Mouse (Mus musculus) CH12.LX (cell line): ENCODE measurements around the gene Stx8. TPM values are rescaled to one million over a fixed set of nuclear protein-coding genes. Genes with fewer than 3 reads are reported as not detected.

Experiments
- DNase-seq: peaks from one replicate; pipeline ENCODE4 v3.0.0-alpha.2; 2013; ENCODE audit errors: extremely low read depth
- H3K27ac ChIP-seq: 2 replicates; pipeline ENCODE4 v1.5.1; 2012; ENCODE audit warnings: low read depth, mild to moderate bottlenecking, control low read depth, moderate library complexity; ENCODE audit not compliant: insufficient read depth
- H3K27me3 ChIP-seq: replicated peaks from 2 replicates; pipeline ENCODE3; 2012; ENCODE audit warnings: inconsistent platforms
- H3K36me3 ChIP-seq, 2 experiments: replicated peaks in 1 of 2; 2 replicates each; pipeline versions ENCODE3 to v1.6.1; 2012; ENCODE audit warnings: inconsistent platforms in 1 of 2, low read length in 1 of 2, mild to moderate bottlenecking in 1 of 2, mixed read lengths in 1 of 2, moderate library complexity in 1 of 2; ENCODE audit not compliant: control insufficient read depth in 1 of 2, insufficient read depth in 1 of 2
- H3K4me1 ChIP-seq, 2 experiments: 2 replicates each; pipeline ENCODE4 v1.6.1; 2012; ENCODE audit warnings: inconsistent platforms in 1 of 2, moderate library complexity in 1 of 2; ENCODE audit not compliant: insufficient read depth in 2 of 2, control insufficient read depth in 1 of 2
- H3K4me2 ChIP-seq: 2 replicates; pipeline ENCODE4 v1.6.1; 2012; ENCODE audit warnings: low read depth, mild to moderate bottlenecking, control low read depth; ENCODE audit not compliant: poor library complexity, insufficient read depth, severe bottlenecking
- H3K4me3 ChIP-seq, 3 experiments: fragments of 150-350 bp in 1 of 3; sonication (generic) in 1 of 3; replicated peaks in 1 of 3; 2 replicates each; pipeline versions ENCODE3 to v1.5.1; 2011 to 2012; ENCODE audit warnings: low read depth in 2 of 3, low read length in 2 of 3, mild to moderate bottlenecking in 2 of 3, moderate library complexity in 2 of 3, control low read depth in 1 of 3, improper control_type of control experiment in 1 of 3, inconsistent platforms in 1 of 3, mixed read lengths in 1 of 3; ENCODE audit not compliant: poor library complexity in 1 of 3
- H3K79me2 ChIP-seq: replicated peaks from 2 replicates; pipeline ENCODE4 v1.6.1; 2012; ENCODE audit warnings: mild to moderate bottlenecking, moderate library complexity; ENCODE audit not compliant: control insufficient read depth, poor library complexity, insufficient read depth, severe bottlenecking; ENCODE audit errors: extremely low read depth
- H3K9ac ChIP-seq: 2 replicates; pipeline ENCODE4 v1.6.1; 2012; ENCODE audit warnings: low read depth, mild to moderate bottlenecking, control low read depth, moderate library complexity; ENCODE audit not compliant: insufficient read depth
- H3K9me3 ChIP-seq: replicated peaks from 2 replicates; pipeline ENCODE3; 2012; ENCODE audit warnings: low read length, inconsistent platforms, mixed read lengths
- BHLHE40 ChIP-seq: IDR thresholded peaks from 2 replicates; pipeline ENCODE4 v1.6.1; 2011; ENCODE audit warnings: mild to moderate bottlenecking, low read depth, low read length, improper control_type of control experiment
- CHD1 ChIP-seq: IDR thresholded peaks from 2 replicates; pipeline ENCODE4 v1.6.1; 2012; ENCODE audit warnings: low read depth, low read length, improper control_type of control experiment, inconsistent platforms
- CHD2 ChIP-seq: IDR thresholded peaks from 2 replicates; pipeline ENCODE4 v1.6.1; 2011; ENCODE audit warnings: low read length, improper control_type of control experiment
- ELF1 ChIP-seq: IDR thresholded peaks from 2 replicates; pipeline ENCODE4 v1.6.1; 2014; ENCODE audit warnings: low read depth, mild to moderate bottlenecking, inconsistent platforms, low read length, improper control_type of control experiment
- ETS1 ChIP-seq: conservative IDR thresholded peaks from 2 replicates; pipeline ENCODE4 v1.6.1; 2012; ENCODE audit warnings: low read depth, mild to moderate bottlenecking, inconsistent platforms, low read length, improper control_type of control experiment, moderate library complexity
- IRF4 ChIP-seq: IDR thresholded peaks from 2 replicates; pipeline ENCODE4 v1.6.1; 2014; ENCODE audit warnings: low read depth, mild to moderate bottlenecking, inconsistent platforms, low read length, improper control_type of control experiment
- JUN ChIP-seq: IDR thresholded peaks from 2 replicates; pipeline ENCODE4 v1.6.1; 2011; ENCODE audit warnings: low read depth, mild to moderate bottlenecking, low read length, improper control_type of control experiment, moderate library complexity; ENCODE audit not compliant: insufficient read depth
- JUND ChIP-seq: conservative IDR thresholded peaks from 2 replicates; pipeline ENCODE4 v1.6.1; 2011; ENCODE audit warnings: low read depth, low read length, improper control_type of control experiment
- KAT2A ChIP-seq: IDR thresholded peaks from 2 replicates; pipeline ENCODE4 v1.6.1; 2012; ENCODE audit warnings: low read length, improper control_type of control experiment, inconsistent platforms; ENCODE audit not compliant: insufficient replicate concordance
- MAX ChIP-seq: IDR thresholded peaks from 2 replicates; pipeline ENCODE4 v1.6.1; 2011; ENCODE audit warnings: low read length, improper control_type of control experiment
- MEF2A ChIP-seq: IDR thresholded peaks from 2 replicates; pipeline ENCODE4 v1.6.1; 2014; ENCODE audit warnings: low read depth, mild to moderate bottlenecking, inconsistent platforms, low read length, improper control_type of control experiment, borderline replicate concordance
- MYC ChIP-seq: IDR thresholded peaks from 2 replicates; pipeline ENCODE4 v1.6.1; 2011; ENCODE audit warnings: low read depth, mild to moderate bottlenecking, improper control_type of control experiment, low read length
- PAX5 ChIP-seq: IDR thresholded peaks from 2 replicates; pipeline ENCODE4 v1.6.1; 2012; ENCODE audit warnings: low read length, inconsistent platforms, mixed read lengths
- POLR2A ChIP-seq: IDR thresholded peaks from 2 replicates; pipeline ENCODE4 v1.6.1; 2011; ENCODE audit warnings: low read depth, mild to moderate bottlenecking, improper control_type of control experiment, low read length
- RAD21 ChIP-seq: IDR thresholded peaks from 2 replicates; pipeline ENCODE4 v1.6.1; 2011; ENCODE audit warnings: low read depth, mild to moderate bottlenecking, low read length, improper control_type of control experiment, moderate library complexity
- RCOR1 ChIP-seq: conservative IDR thresholded peaks from 2 replicates; pipeline ENCODE4 v1.6.1; 2012; ENCODE audit warnings: low read depth, mild to moderate bottlenecking, inconsistent platforms, low read length, improper control_type of control experiment
- SIN3A ChIP-seq: IDR thresholded peaks from 2 replicates; pipeline ENCODE4 v1.6.1; 2012; ENCODE audit warnings: low read length, improper control_type of control experiment, inconsistent platforms
- SMC3 ChIP-seq: IDR thresholded peaks from 2 replicates; pipeline ENCODE4 v1.6.1; 2011; ENCODE audit warnings: low read depth, low read length, improper control_type of control experiment
- TBP ChIP-seq: conservative IDR thresholded peaks from 2 replicates; pipeline ENCODE4 v1.6.1; 2011; ENCODE audit warnings: low read depth, low read length, improper control_type of control experiment
- TCF12 ChIP-seq: IDR thresholded peaks from 2 replicates; pipeline ENCODE4 v1.6.1; 2014; ENCODE audit warnings: low read depth, mild to moderate bottlenecking, inconsistent platforms, low read length, improper control_type of control experiment
- UBTF ChIP-seq: IDR thresholded peaks from 2 replicates; pipeline ENCODE4 v1.6.1; 2012; ENCODE audit warnings: low read depth, mild to moderate bottlenecking, inconsistent platforms, low read length, improper control_type of control experiment, moderate library complexity
- USF2 ChIP-seq: conservative IDR thresholded peaks from 2 replicates; pipeline ENCODE4 v1.6.1; 2011; ENCODE audit warnings: low read depth, low read length, improper control_type of control experiment
- ZKSCAN1 ChIP-seq: IDR thresholded peaks from 2 replicates; pipeline ENCODE4 v1.6.1; 2012; ENCODE audit warnings: low read depth, inconsistent platforms, low read length, improper control_type of control experiment, borderline replicate concordance
- ZMIZ1 ChIP-seq: IDR thresholded peaks from 2 replicates; pipeline ENCODE4 v1.6.1; 2012; ENCODE audit warnings: low read depth, mild to moderate bottlenecking, inconsistent platforms, low read length, improper control_type of control experiment
- ZNF384 ChIP-seq: IDR thresholded peaks from 2 replicates; pipeline ENCODE4 v1.6.1; 2012; ENCODE audit warnings: low read depth, low read length, improper control_type of control experiment, inconsistent platforms
- dilution Hi-C: fragments of 300-500 bp; cut with MboI; formaldehyde crosslinking; loops from 2 replicates; pipeline ENCODE4 v1.14.3; 2020; ENCODE audit warnings: low sequenced_read_pairs; ENCODE audit not compliant: extremely low pct_unique_long_range_greater_than_20kb, extremely low pct_ligation_motif_present
- in situ Hi-C: fragments of 300-500 bp; cut with MboI; formaldehyde crosslinking; loops from 3 replicates; pipeline ENCODE4 v1.14.3; 2019; ENCODE audit warnings: low sequenced_read_pairs, low pct_ligation_motif_present, low pct_unique_long_range_greater_than_20kb, mixed read lengths
- polyA plus RNA-seq: library from polyadenylated mRNA; unstranded; fragments of >175 nt; gene quantifications from 2 replicates; pipeline ENCODE4 v1.2.1, GENCODE M21; 2012; ENCODE audit warnings: low read depth; ENCODE audit not compliant: insufficient read length
- total RNA-seq, 2 experiments: library from RNA; depleted of rRNA; stranded (reverse); fragments of 300-350 nt in 1 of 2; fragments of >200 nt in 1 of 2; gene quantifications; 2 replicates each; pipeline ENCODE4 v1.2.3; 2012 to 2014

Gene Stx8
- total and polyA plus RNA-seq, 3 experiments: 31.8 to 57.9 (median 35.2) TPM

- Histone ChIP-seq H3K4me1 (peaks cover 5 to 33% of the 10 kb centered on the region in 2 experiments; a peak in 3 of 4 replicates), H3K79me2 (no peaks in the 10 kb centered on the region), H3K27me3 (no peaks in the 10 kb centered on the region), H3K9ac (no peak overlapping the region), H3K9me3 (no peaks in the 10 kb centered on the region), H3K4me2 (no peak overlapping the region), H3K36me3 (peaks cover 0 to 16% of the 10 kb centered on the region in 2 experiments), H3K4me3 (no peak overlapping the region), H3K27ac (no peak overlapping the region)
- in situ Hi-C loops: no loop called here
- DNase-seq: no peak
- no peak for TF ChIP-seq CHD2
- TF ChIP-seq UBTF: no peak
- TF ChIP-seq ELF1: no peak
- TF ChIP-seq SMC3: no peak
- no peak for TF ChIP-seq PAX5
- TF ChIP-seq ZMIZ1: no peak
- TF ChIP-seq RAD21: no peak
- no peak for TF ChIP-seq ETS1
- TF ChIP-seq ZNF384: no peak
- no peak for TF ChIP-seq TBP
- no peak for TF ChIP-seq CHD1
- no peak for TF ChIP-seq USF2
- no peak for TF ChIP-seq TCF12
- no peak for TF ChIP-seq IRF4
- TF ChIP-seq BHLHE40: no peak
- dilution Hi-C loops: no loop called here
These were observed 155.7 kb downstream of the Stx8 start for GRCm38 (mm10) chr11:68121660-68122059.

- dilution Hi-C loops: no loop called here
- no peak for TF ChIP-seq ELF1
- Histone ChIP-seq H3K9ac (no peak overlapping the region), H3K4me1 (peaks cover 0 to 9% of the 10 kb centered on the region in 2 experiments; a peak in 2 of 4 replicates), H3K79me2 (no peaks in the 10 kb centered on the region), H3K27ac (no peak overlapping the region), H3K9me3 (no peaks in the 10 kb centered on the region), H3K4me2 (no peak overlapping the region), H3K36me3 (peaks cover 0 to 18% of the 10 kb centered on the region in 2 experiments), H3K4me3 (no peak overlapping the region), H3K27me3 (no peaks in the 10 kb centered on the region)
- in situ Hi-C loops: no loop called here
- no peak for DNase-seq
These were observed 160.1 kb downstream of the Stx8 start for GRCm38 (mm10) chr11:68126071-68126470.

GRCm38 (mm10) chr11:68134494-68134893, 168.5 kb downstream of the Stx8 start:
- dilution Hi-C loops: no loop called here
- Histone ChIP-seq H3K9ac (no peak overlapping the region), H3K9me3 (no peaks in the 10 kb centered on the region), H3K27ac (no peak overlapping the region), H3K4me2 (no peak overlapping the region), H3K4me3 (no peak overlapping the region)
- DNase-seq: no peak
- no peak for TF ChIP-seq ZNF384
- TF ChIP-seq MAX: no peak
- no peak for TF ChIP-seq SIN3A
- no peak for TF ChIP-seq ELF1
- no peak for TF ChIP-seq ZKSCAN1
- no peak for TF ChIP-seq BHLHE40
- TF ChIP-seq JUND: no peak
- TF ChIP-seq KAT2A: no peak
- no peak for TF ChIP-seq MYC
- TF ChIP-seq TBP: no peak
- TF ChIP-seq MEF2A: no peak
- TF ChIP-seq RCOR1: no peak
- no peak for TF ChIP-seq POLR2A
- no peak for TF ChIP-seq IRF4
- no peak for TF ChIP-seq JUN
- TF ChIP-seq, all 38 proteins: peak for 0
- no peaks in the 10 kb centered on the region for H3K79me2 ChIP-seq
- peaks cover 0 to 25% of the 10 kb centered on the region in 2 experiments for H3K36me3 ChIP-seq
- in situ Hi-C loops: no loop called here
- H3K4me1 ChIP-seq: peaks cover 0 to 25% of the 10 kb centered on the region in 2 experiments; a peak in 3 of 4 replicates
- H3K27me3 ChIP-seq: no peaks in the 10 kb centered on the region
